Mouse (Mus musculus): ENCODE results near the gene Chrm1. TPM values are rescaled to one million over a fixed set of nuclear protein-coding genes. Genes with fewer than 3 reads are reported as not detected.
A peak's percentile ranks its signal among the peaks of the same experiment; 100 is the strongest.

Chrm1 gene
- polyA plus RNA-seq, 1 experiment from 2014 or later, result 1.3 TPM

DNA sequence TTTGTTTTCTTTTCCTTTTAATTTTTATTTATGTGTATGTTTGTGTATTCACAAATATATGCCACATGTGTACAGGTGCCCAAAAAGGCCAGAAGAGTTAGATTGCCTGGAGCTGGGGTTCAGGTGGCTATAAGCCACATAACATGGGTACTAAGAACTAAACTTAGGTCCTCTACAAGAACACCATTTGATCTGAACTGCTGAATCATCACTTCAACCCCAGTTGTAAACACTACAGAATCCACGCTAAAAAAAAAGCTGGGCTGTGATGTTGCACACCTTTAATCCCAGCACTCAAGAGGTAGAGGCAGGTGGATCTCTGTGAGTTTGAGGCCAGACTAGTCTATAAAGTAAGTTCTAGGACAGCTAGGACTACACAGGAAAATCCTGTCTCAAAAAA lies 57.8 kb downstream of the Chrm1 start:
- Histone ChIP-seq H3K36me3 (ENCODE audit: control insufficient read depth, insufficient read depth, low read length) (peaks cover 21% of the 10 kb centered on the region), H3K9ac (ENCODE audit: low read length) (no peak overlapping the region), H3K27ac (ENCODE audit: low read length) (no peak overlapping the region), H3K4me1 (ENCODE audit: control insufficient read depth, insufficient read depth, low read length) (peaks cover 23% of the 10 kb centered on the region), H3K27me3 (ENCODE audit: control insufficient read depth, insufficient read depth, low read length) (no peaks in the 10 kb centered on the region), H3K4me3 (replicated peaks; ENCODE audit: low read length) (no peak overlapping the region), H3K9me3 (replicated peaks; ENCODE audit: control insufficient read depth, low read length) (no peaks in the 10 kb centered on the region), H3K4me2 (ENCODE audit: low read depth, low read length) (peak overlapping the region; percentile 83)
- no peak for ATAC-seq (ENCODE audit: insufficient read depth, low FRiP score)
- WGBS, result 59% methylated on average over 1 of the region's 1 CpGs

DNA sequence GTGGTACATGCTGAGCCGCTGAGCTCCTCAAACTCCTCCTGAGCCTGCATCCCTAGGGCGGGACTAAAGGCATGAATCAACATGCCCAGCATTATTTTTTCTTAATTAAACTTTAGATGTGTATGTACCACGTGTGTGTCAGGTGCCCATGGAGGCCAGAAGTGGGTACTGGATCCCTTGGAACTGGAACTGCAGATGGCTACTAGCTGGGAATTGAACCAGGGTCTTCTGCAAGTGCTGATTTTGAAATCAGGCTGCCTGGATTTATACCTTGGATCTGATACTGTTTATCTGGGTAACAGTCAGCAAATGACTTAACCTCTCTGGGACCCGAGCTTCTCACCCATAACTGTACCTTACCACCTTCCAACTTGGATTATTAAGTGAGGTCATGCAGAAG lies 58.4 kb downstream of the Chrm1 start:
- WGBS, result 48% methylated on average over 4 of the region's 4 CpGs

DNA sequence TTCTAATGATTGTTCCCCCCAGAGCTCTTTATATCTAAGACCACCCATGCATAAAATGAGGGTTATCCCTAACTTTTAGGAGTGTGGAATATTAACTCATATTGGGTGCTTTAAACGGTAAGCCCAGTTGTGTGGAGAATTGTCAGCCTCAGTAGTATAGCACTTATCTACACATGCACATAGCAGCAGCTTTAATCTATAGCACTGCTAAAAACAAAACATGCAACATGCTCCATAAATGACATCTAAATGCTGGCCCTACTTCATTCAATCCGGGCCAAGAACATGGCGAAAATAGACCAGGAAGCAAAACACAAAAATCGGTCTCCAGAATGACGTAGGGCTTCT lies 58.9 kb downstream of the Chrm1 start:
- Histone ChIP-seq H3K4me2 (ENCODE audit: low read depth, low read length) (peak overlapping the region; percentile 83), H3K36me3 (ENCODE audit: control insufficient read depth, insufficient read depth, low read length) (peaks cover 26% of the 10 kb centered on the region), H3K27me3 (ENCODE audit: control insufficient read depth, insufficient read depth, low read length) (no peaks in the 10 kb centered on the region), H3K9ac (ENCODE audit: low read length) (peak overlapping the region; percentile 97), H3K9me3 (replicated peaks; ENCODE audit: control insufficient read depth, low read length) (no peaks in the 10 kb centered on the region), H3K4me3 (replicated peaks; ENCODE audit: low read length) (peak overlapping the region; percentile 97), H3K4me1 (ENCODE audit: control insufficient read depth, insufficient read depth, low read length) (peaks cover 23% of the 10 kb centered on the region), H3K27ac (ENCODE audit: low read length) (peak overlapping the region; percentile 100)
- 2% methylated on average over 5 of the region's 5 CpGs for WGBS
- ATAC-seq (ENCODE audit: insufficient read depth, low FRiP score), result no peak

More for the DNA sequence above, 58.4 kb downstream of the Chrm1 start:
- no peak for ATAC-seq (ENCODE audit: insufficient read depth, low FRiP score)
- Histone ChIP-seq H3K9me3 (replicated peaks; ENCODE audit: control insufficient read depth, low read length) (no peaks in the 10 kb centered on the region), H3K27ac (ENCODE audit: low read length) (peak overlapping the region; percentile 100; the same call in 1 of the 2 replicates), H3K9ac (ENCODE audit: low read length) (peak overlapping the region; percentile 97), H3K4me2 (ENCODE audit: low read depth, low read length) (peak overlapping the region; percentile 83), H3K27me3 (ENCODE audit: control insufficient read depth, insufficient read depth, low read length) (no peaks in the 10 kb centered on the region), H3K4me1 (ENCODE audit: control insufficient read depth, insufficient read depth, low read length) (peaks cover 23% of the 10 kb centered on the region), H3K4me3 (replicated peaks; ENCODE audit: low read length) (peak overlapping the region; percentile 97), H3K36me3 (ENCODE audit: control insufficient read depth, insufficient read depth, low read length) (peaks cover 26% of the 10 kb centered on the region)

DNA sequence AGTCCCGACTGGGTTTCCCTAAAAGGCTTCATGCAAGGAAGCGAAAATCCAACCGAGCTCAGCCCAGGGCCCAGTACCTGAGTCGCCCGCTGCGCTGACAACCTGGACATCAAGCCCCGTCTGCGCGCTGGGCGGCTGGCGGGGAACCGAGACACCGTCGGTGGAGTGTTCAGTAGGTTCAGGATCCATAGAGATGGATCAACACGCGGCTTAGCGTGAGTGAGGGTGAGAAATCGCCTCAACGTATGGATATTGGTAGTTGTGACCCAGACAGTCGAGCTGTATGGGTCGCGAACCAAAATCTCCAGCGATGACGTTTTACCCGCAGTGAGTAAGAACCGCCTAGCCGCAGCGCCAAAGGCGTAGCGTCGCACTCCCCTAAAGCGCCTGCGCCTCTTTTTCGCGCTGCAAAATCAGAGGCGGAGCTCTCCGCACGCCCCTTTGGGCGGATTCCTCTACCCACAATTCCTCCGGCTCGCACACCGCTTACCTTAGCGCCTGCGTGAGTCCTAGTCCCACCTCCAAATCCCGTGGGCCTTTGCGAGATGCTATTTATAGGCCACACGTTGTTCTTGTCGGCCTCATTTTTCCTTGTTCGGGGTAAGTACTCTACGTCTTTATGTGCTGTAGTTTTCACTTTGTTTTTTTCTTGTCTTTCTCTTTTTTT lies 59.5 kb downstream of the Chrm1 start, which contains the start of gene Slc3a2:
Slc3a2 (minus strand) TSS at position 463 of the 667 bp plus-strand sequence.
- Histone ChIP-seq H3K9ac (ENCODE audit: low read length) (peak within 1 kb of the TSS; percentile 97), H3K27ac (ENCODE audit: low read length) (peak within 1 kb of the TSS; percentile 100), H3K9me3 (replicated peaks; ENCODE audit: control insufficient read depth, low read length) (no peaks in the 10 kb centered on the region), H3K4me1 (ENCODE audit: control insufficient read depth, insufficient read depth, low read length) (peaks cover 23% of the 10 kb centered on the region), H3K36me3 (ENCODE audit: control insufficient read depth, insufficient read depth, low read length) (peaks cover 26% of the 10 kb centered on the region), H3K4me2 (ENCODE audit: low read depth, low read length) (peak within 1 kb of the TSS; percentile 85), H3K27me3 (ENCODE audit: control insufficient read depth, insufficient read depth, low read length) (no peaks in the 10 kb centered on the region), H3K4me3 (replicated peaks; ENCODE audit: low read length) (peak within 1 kb of the TSS; percentile 97)
- ATAC-seq (ENCODE audit: insufficient read depth, low FRiP score), result peak; percentile 97
- WGBS, result under 1% methylated on average over 50 of the region's 50 CpGs

DNA sequence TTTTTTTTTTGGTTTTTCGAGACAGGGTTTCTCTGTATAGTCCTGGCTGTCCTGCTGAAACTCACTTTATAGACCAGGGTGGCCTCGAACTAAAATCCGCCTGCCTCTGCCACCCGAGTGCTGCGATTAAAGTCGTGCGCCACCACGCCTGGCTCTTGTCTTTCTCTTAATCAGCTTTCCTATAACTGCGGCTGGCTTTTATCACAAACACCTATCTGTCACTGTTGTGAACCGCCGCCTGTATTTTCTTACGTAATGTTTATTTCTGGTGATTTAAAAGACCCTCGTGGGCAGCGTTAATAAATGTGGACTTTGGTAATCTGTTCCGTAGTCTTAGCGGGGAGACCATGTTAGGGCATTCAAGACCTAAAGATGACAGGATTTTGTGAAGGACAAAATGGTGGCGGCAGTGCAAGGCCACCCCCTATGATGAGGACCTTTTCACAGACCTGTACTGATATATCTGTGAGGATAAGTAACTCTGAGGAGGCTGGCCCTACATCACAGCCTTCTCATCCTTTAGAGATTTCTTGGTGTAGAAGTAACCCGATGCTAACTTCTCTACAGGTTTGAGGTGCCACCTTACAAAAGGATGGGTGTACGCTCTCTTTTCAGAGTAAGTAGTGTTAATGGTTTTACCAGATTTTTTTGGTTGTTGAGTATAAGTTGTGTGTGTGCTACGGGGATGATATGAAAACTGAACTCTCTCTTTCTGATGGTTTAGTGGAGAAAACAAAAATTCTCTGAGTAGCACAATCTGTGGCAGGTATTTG lies 60.2 kb downstream of the Chrm1 start:
- WGBS, result under 1% methylated on average over 20 of the region's 20 CpGs
- Histone ChIP-seq H3K27ac (ENCODE audit: low read length) (peak overlapping the region; percentile 95), H3K4me1 (ENCODE audit: control insufficient read depth, insufficient read depth, low read length) (peaks cover 23% of the 10 kb centered on the region), H3K4me2 (ENCODE audit: low read depth, low read length) (peak overlapping the region; percentile 85), H3K9ac (ENCODE audit: low read length) (peak overlapping the region; percentile 97), H3K4me3 (replicated peaks; ENCODE audit: low read length) (peak overlapping the region; percentile 97), H3K27me3 (ENCODE audit: control insufficient read depth, insufficient read depth, low read length) (no peaks in the 10 kb centered on the region), H3K36me3 (ENCODE audit: control insufficient read depth, insufficient read depth, low read length) (peaks cover 26% of the 10 kb centered on the region), H3K9me3 (replicated peaks; ENCODE audit: control insufficient read depth, low read length) (no peaks in the 10 kb centered on the region)
- no peak for ATAC-seq (ENCODE audit: insufficient read depth, low FRiP score)

DNA sequence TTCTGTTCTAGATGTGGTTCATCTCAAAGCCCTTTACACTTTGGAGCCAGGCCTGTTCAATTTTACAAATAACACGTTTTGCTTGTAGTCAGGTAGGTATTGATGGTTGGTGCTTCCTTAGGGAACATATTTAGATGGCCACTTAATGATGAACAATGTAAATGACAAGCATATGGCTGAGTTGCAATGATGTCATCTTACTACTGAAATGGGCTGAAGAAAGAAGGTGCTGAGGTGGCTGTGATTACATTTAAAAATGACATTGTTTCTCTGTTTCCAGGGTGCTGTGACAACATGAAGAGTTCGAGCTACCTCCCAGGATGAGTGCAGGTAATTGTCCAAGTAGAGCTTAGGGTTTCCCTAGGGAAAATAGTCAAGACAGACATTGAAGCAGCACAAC lies 60.8 kb downstream of the Chrm1 start:
- peaks cover 23% of the 10 kb centered on the region for H3K4me1 ChIP-seq (ENCODE audit: control insufficient read depth, insufficient read depth, low read length)
- H3K9me3 ChIP-seq (replicated peaks; ENCODE audit: control insufficient read depth, low read length), result no peaks in the 10 kb centered on the region
- H3K27ac ChIP-seq (ENCODE audit: low read length), result peak overlapping the region; percentile 95
- H3K4me2 ChIP-seq (ENCODE audit: low read depth, low read length), result peak overlapping the region; percentile 85
- no peak for ATAC-seq (ENCODE audit: insufficient read depth, low FRiP score)
- H3K36me3 ChIP-seq (ENCODE audit: control insufficient read depth, insufficient read depth, low read length), result peaks cover 26% of the 10 kb centered on the region
- no peaks in the 10 kb centered on the region for H3K27me3 ChIP-seq (ENCODE audit: control insufficient read depth, insufficient read depth, low read length)
- WGBS, result 3% methylated on average over 2 of the region's 2 CpGs
- H3K4me3 ChIP-seq (replicated peaks; ENCODE audit: low read length), result peak overlapping the region; percentile 97
- H3K9ac ChIP-seq (ENCODE audit: low read length), result peak overlapping the region; percentile 97

DNA sequence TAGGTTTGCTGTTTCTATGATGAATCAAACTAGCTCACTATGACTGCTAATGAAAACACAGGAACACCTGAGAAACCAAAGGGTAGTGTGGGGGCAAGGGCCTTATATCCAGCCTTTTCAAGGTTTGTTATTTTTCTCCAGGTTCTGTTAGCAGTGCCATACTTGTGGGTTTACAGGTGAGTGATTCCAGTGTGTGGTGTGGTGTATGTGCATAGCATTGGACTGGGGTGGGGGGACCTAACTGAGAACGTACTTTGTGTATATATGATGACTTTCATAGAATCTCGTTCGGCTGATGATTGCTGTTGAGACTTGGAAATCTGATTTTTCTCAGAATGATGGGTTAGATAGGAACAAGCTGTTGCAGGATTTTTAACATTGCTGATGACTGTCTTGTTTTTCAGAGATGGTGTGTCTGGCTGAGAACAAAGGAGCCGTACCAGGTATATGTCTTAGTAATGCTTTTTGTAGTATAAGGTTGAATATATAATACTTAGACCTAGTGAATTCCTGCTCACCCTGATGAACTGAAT lies 61.6 kb downstream of the Chrm1 start:
- 32% methylated on average over 4 of the region's 4 CpGs for WGBS
- no peak for ATAC-seq (ENCODE audit: insufficient read depth, low FRiP score)
- H3K4me2 ChIP-seq (ENCODE audit: low read depth, low read length), result peak overlapping the region; percentile 85
- H3K9me3 ChIP-seq (replicated peaks; ENCODE audit: control insufficient read depth, low read length), result no peaks in the 10 kb centered on the region
- peak overlapping the region; percentile 97 for H3K9ac ChIP-seq (ENCODE audit: low read length)
- peak overlapping the region; percentile 95 for H3K27ac ChIP-seq (ENCODE audit: low read length)
- peaks cover 26% of the 10 kb centered on the region for H3K36me3 ChIP-seq (ENCODE audit: control insufficient read depth, insufficient read depth, low read length)
- H3K27me3 ChIP-seq (ENCODE audit: control insufficient read depth, insufficient read depth, low read length), result no peaks in the 10 kb centered on the region
- peaks cover 23% of the 10 kb centered on the region for H3K4me1 ChIP-seq (ENCODE audit: control insufficient read depth, insufficient read depth, low read length)
- H3K4me3 ChIP-seq (replicated peaks; ENCODE audit: low read length), result peak overlapping the region; percentile 97

DNA sequence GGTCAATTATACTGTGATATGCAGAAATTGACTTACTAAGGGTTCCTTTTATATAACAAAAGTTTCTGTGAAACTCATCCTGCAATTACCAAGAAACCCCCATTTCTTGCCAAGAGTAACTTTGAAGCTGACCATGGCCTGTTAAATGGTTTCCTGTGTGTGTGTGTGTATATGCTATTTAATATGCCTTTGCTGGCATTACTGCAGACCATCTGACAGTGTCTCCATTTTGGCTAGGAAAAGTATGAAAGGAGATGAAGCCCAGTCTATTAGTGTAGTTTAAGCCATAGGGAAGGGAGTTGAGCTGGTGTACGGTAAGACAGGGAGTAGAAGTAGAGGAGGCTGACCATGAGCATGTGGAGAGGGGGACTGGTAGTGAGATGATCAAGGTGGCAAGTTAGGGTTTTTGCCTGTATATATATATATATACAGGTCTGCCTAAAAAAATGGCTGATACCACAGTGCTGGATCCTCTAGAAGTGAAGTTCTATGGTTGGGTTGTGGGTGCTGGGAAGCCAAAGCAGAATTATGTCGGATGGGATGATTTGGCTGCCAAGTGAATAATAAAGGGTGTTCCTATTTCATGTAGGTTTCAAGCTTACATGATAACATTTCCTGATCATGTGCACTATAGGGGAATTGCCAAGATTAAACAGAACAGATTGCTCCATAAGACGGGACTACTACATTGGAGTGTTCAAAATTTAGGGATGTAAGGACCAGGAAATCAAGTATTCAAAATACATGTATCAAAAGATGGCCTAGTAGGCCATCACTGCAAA lies 63.2 kb downstream of the Chrm1 start:
- 0 out of 2 replicates have a peak overlapping the region, but pooled peaks have one; percentile 85 for H3K4me2 ChIP-seq (ENCODE audit: low read depth, low read length)
- WGBS, result 31% methylated on average over 3 of the region's 3 CpGs

More for the DNA sequence above, 63.2 kb downstream of the Chrm1 start:
- Histone ChIP-seq H3K4me3 (replicated peaks; ENCODE audit: low read length) (no peak overlapping the region), H3K4me1 (ENCODE audit: control insufficient read depth, insufficient read depth, low read length) (peaks cover 18% of the 10 kb centered on the region), H3K27ac (ENCODE audit: low read length) (peak overlapping the region; percentile 16; the same call in 1 of the 2 replicates), H3K36me3 (ENCODE audit: control insufficient read depth, insufficient read depth, low read length) (peaks cover 26% of the 10 kb centered on the region), H3K9me3 (replicated peaks; ENCODE audit: control insufficient read depth, low read length) (no peaks in the 10 kb centered on the region), H3K27me3 (ENCODE audit: control insufficient read depth, insufficient read depth, low read length) (no peaks in the 10 kb centered on the region), H3K9ac (ENCODE audit: low read length) (no peak overlapping the region)
- no peak for ATAC-seq (ENCODE audit: insufficient read depth, low FRiP score)
